Mouse (Mus musculus): ENCODE measurements at regions not wholly inside any gene's neighbourhood (a gene's known extent, or its start where the extent isn't known, plus 50 kb on each side); places are given as distances from the start of the nearest gene placed in this dataset.

DNA sequence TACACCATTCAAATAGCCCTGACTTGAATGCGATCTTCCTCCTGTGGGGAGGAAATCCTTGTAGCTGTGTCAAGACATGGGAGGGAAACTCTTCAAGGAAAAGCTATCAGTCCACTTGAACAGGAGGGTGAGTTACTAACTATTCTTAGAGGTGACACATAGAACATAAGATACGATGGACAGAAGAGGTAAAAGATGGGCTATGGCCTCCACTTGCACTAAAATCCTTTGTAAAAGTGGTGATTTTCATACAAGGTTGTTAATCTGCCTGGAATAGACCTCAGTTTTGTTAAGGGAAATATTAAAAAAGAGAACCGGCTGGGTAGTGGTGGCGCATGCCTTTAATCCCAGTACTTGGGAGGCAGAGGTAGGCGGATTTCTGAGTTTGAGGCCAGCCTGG, 102.1 kb upstream of the Cpm start:
- TF ChIP-seq POLR2A (IDR thresholded peaks at IDR 0.05; ENCODE audit: borderline replicate concordance, extremely low read depth, insufficient read depth, insufficient read length), result no peak
- ATAC-seq (ENCODE audit: low FRiP score, low read depth), result no peak
- H3K27ac ChIP-seq (replicated peaks; ENCODE audit: low read depth, low read length), result no peak overlapping the region

DNA sequence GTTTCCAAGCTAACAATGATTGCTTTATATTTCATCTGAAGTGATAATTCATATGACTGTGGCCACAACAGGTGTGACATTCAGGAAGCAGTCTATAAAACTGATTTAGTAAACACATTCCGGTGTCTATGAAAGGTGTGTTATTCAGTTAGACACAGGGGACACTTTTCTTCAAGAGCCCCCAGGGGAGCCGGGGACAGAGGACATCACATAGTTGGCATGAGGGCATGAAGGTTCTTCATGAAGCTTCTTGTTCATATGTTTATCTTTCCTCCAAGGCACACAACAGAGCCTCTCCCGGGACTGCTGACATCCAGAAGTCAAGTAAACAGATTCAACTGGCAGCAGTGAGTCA, 102.5 kb upstream of the Cpm start:
- no peak overlapping the region for H3K27ac ChIP-seq (replicated peaks; ENCODE audit: low read depth, low read length)
- no peaks in the 10 kb centered on the region for H3K9me3 ChIP-seq (ENCODE audit: control insufficient read depth, low read length)
- ATAC-seq (ENCODE audit: low FRiP score, low read depth) (no peak), DNase-seq (ENCODE audit: low spot score) (no peak)
- H3K4me1 ChIP-seq (ENCODE audit: control insufficient read depth, insufficient read depth, low read length), result peaks cover 4% of the 10 kb centered on the region
- no peaks in the 10 kb centered on the region for H3K27me3 ChIP-seq (ENCODE audit: control insufficient read depth, insufficient read depth, low read length)
- no peak for TF ChIP-seq POLR2A (IDR thresholded peaks at IDR 0.05; ENCODE audit: borderline replicate concordance, extremely low read depth, insufficient read depth, insufficient read length)
- no peak overlapping the region for H3K4me2 ChIP-seq (replicated peaks; ENCODE audit: low read depth, low read length, severe bottlenecking)
- 69% methylated on average over 3 of the region's 3 CpGs for WGBS
- H3K36me3 ChIP-seq (ENCODE audit: control insufficient read depth, insufficient read depth, low read length), result no peaks in the 10 kb centered on the region
- H3K4me3 ChIP-seq (replicated peaks; ENCODE audit: low read length), result no peak overlapping the region
- no peak overlapping the region for H3K9ac ChIP-seq (ENCODE audit: low read depth, low read length, severe bottlenecking)

More for the DNA sequence above, 102.1 kb upstream of the Cpm start:
- no peaks in the 10 kb centered on the region for H3K4me1 ChIP-seq (ENCODE audit: control insufficient read depth, insufficient read depth, low read length)
- no peaks in the 10 kb centered on the region for H3K27me3 ChIP-seq (ENCODE audit: control insufficient read depth, insufficient read depth, low read length)
- WGBS, result 86% methylated on average over 5 of the region's 5 CpGs
- no peaks in the 10 kb centered on the region for H3K9me3 ChIP-seq (ENCODE audit: control insufficient read depth, low read length)
- no peak overlapping the region for H3K4me3 ChIP-seq (replicated peaks; ENCODE audit: low read length)
- no peaks in the 10 kb centered on the region for H3K36me3 ChIP-seq (ENCODE audit: control insufficient read depth, insufficient read depth, low read length)
- no peak overlapping the region for H3K4me2 ChIP-seq (replicated peaks; ENCODE audit: low read depth, low read length, severe bottlenecking)
- no peak for DNase-seq (ENCODE audit: low spot score)
- H3K9ac ChIP-seq (ENCODE audit: low read depth, low read length, severe bottlenecking), result no peak overlapping the region

DNA sequence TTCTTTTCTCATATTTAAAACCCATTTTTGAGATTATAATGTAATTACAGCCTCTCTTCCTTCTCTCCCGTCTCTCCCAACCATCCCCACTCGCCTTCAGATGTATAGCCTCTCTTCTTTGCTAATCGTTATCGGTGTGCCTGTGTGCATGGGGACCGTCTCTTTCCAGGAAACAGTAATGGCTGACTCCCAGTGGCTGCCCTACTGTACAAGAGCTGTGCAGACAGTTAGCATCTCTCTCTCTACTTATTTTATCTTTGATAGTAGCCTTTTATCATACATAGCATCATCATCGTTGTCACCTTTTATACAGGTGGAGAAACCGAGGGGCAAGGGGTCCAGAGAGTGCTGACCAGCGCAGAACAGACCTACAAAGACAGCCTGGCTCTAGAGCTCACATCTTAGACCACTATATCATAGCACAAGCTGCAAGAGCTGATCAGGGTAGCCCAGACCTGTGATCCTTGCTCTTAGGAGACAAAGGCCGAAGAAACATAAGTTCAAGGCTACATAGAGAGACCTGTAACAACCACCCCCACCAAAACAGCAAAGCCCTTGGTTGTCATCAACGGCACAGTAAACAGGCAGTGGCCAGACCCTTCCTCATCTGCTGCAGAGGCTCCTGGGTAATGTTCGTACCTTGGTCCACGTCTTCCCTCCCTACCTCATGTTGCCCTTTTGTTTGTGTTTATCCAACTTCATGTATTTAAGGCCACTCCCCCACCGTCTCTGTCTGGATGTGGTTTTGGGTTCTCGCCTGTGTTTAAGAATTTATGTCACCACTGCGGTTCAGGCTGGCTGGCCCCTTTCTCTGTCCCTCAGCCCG, 103.1 kb upstream of the Cpm start:
- WGBS, result 71% methylated on average over 16 of the region's 16 CpGs
- TF ChIP-seq POLR2A (IDR thresholded peaks at IDR 0.05; ENCODE audit: borderline replicate concordance, extremely low read depth, insufficient read depth, insufficient read length), result no peak
- DNase-seq (ENCODE audit: low spot score), result no peak

DNA sequence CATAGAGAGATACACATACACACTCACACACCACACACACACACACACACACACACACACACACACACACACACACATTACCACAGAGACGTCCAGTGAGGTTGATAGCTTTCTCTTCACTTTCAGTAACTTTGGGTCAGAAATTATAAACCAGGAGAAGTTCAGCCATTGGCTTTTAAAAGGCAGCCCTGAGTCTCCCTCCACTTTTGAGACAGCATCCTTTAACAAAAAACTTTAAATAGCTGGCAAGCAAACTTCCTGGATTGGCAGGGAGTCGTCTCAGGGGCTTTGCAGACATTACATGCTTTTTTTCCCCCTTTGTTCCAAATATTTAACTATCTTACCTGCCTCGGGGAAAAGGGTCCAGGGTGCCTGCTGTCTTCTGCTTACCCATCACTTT, 103.7 kb upstream of the Cpm start:
- DNase-seq (ENCODE audit: low spot score), result no peak
- no peaks in the 10 kb centered on the region for H3K36me3 ChIP-seq (ENCODE audit: control insufficient read depth, insufficient read depth, low read length)
- no peak overlapping the region for H3K4me3 ChIP-seq (replicated peaks; ENCODE audit: low read length)
- no peak for TF ChIP-seq POLR2A (IDR thresholded peaks at IDR 0.05; ENCODE audit: borderline replicate concordance, extremely low read depth, insufficient read depth, insufficient read length)
- H3K4me1 ChIP-seq (ENCODE audit: control insufficient read depth, insufficient read depth, low read length), result peaks cover 11% of the 10 kb centered on the region
- H3K27ac ChIP-seq (replicated peaks; ENCODE audit: low read depth, low read length), result no peak overlapping the region
- no peak for ATAC-seq (ENCODE audit: low FRiP score, low read depth)
- no peaks in the 10 kb centered on the region for H3K9me3 ChIP-seq (ENCODE audit: control insufficient read depth, low read length)
- 56% methylated on average over 3 of the region's 3 CpGs for WGBS
- H3K4me2 ChIP-seq (replicated peaks; ENCODE audit: low read depth, low read length, severe bottlenecking), result no peak overlapping the region
- no peaks in the 10 kb centered on the region for H3K27me3 ChIP-seq (ENCODE audit: control insufficient read depth, insufficient read depth, low read length)
- no peak overlapping the region for H3K9ac ChIP-seq (ENCODE audit: low read depth, low read length, severe bottlenecking)

More for the DNA sequence above, 103.1 kb upstream of the Cpm start:
- no peak for ATAC-seq (ENCODE audit: low FRiP score, low read depth)
- Histone ChIP-seq H3K4me3 (replicated peaks; ENCODE audit: low read length) (no peak overlapping the region), H3K9ac (ENCODE audit: low read depth, low read length, severe bottlenecking) (no peak overlapping the region), H3K36me3 (ENCODE audit: control insufficient read depth, insufficient read depth, low read length) (no peaks in the 10 kb centered on the region), H3K27ac (replicated peaks; ENCODE audit: low read depth, low read length) (no peak overlapping the region), H3K9me3 (ENCODE audit: control insufficient read depth, low read length) (no peaks in the 10 kb centered on the region), H3K27me3 (ENCODE audit: control insufficient read depth, insufficient read depth, low read length) (no peaks in the 10 kb centered on the region), H3K4me1 (ENCODE audit: control insufficient read depth, insufficient read depth, low read length) (peaks cover 10% of the 10 kb centered on the region), H3K4me2 (replicated peaks; ENCODE audit: low read depth, low read length, severe bottlenecking) (no peak overlapping the region)

DNA sequence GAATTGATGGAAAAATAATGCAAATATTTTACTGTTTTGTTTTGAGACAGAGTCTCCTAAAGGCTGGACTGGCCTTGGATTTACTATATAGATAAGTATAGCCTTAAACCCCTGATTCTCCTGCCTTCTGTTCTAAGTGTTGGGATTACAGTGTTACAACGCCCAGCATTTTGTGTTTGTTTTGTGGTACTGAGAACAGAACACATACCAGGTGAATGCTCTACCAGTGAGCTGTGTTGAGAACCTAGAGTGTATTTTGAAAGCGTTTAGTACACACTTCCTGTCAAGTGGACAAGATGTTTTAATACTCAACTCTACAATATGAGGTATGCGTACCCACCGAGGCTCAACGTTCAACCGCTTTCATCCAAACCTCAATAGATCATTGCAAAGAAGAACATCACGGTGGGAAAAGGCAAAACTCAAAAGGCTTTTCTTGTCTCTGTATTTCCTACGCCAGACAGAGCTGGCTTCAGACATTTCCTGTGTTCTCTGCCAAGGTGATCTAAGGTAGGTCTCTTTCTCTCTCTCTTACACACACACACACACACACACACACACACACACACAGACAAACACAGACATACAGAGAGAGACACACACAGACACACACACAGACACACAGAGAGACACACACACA, 104.3 kb upstream of the Cpm start:
- Histone ChIP-seq H3K27ac (replicated peaks; ENCODE audit: low read depth, low read length) (no peak overlapping the region), H3K9me3 (ENCODE audit: control insufficient read depth, low read length) (no peaks in the 10 kb centered on the region), H3K27me3 (ENCODE audit: control insufficient read depth, insufficient read depth, low read length) (no peaks in the 10 kb centered on the region), H3K4me3 (replicated peaks; ENCODE audit: low read length) (no peak overlapping the region), H3K4me2 (replicated peaks; ENCODE audit: low read depth, low read length, severe bottlenecking) (no peak overlapping the region), H3K4me1 (ENCODE audit: control insufficient read depth, insufficient read depth, low read length) (peaks cover 11% of the 10 kb centered on the region), H3K36me3 (ENCODE audit: control insufficient read depth, insufficient read depth, low read length) (no peaks in the 10 kb centered on the region), H3K9ac (ENCODE audit: low read depth, low read length, severe bottlenecking) (no peak overlapping the region)
- DNase-seq (ENCODE audit: low spot score), result no peak
- no peak for TF ChIP-seq POLR2A (IDR thresholded peaks at IDR 0.05; ENCODE audit: borderline replicate concordance, extremely low read depth, insufficient read depth, insufficient read length)
- WGBS, result 73% methylated on average over 8 of the region's 8 CpGs
- ATAC-seq (ENCODE audit: low FRiP score, low read depth), result no peak

Measured in limb, embryonic 14.5 days (tissue).